Mouse (Mus musculus) MEL (cell line): ENCODE data around the gene Scpep1. TPM values are rescaled to one million over a fixed set of nuclear protein-coding genes. Genes with fewer than 3 reads are reported as not detected.

Experiments
- DNase-seq: peaks from one replicate; pipeline ENCODE4 v3.0.0; 2011; ENCODE audit warnings: low read depth, low spot score
- H3K27ac ChIP-seq: 2 replicates; pipeline ENCODE4 v1.5.1; 2012; ENCODE audit warnings: low read depth, mild to moderate bottlenecking, control low read depth, low read length, moderate library complexity; ENCODE audit not compliant: control insufficient read depth
- H3K27me3 ChIP-seq, 2 experiments: fragments of 150-350 bp in 1 of 2; sonication (generic) in 1 of 2; 2 replicates each; pipeline ENCODE4 v1.6.1; 2012; ENCODE audit warnings: low read length in 2 of 2, mild to moderate bottlenecking in 2 of 2, improper control_type of control experiment in 1 of 2, moderate library complexity in 1 of 2; ENCODE audit not compliant: insufficient read depth in 2 of 2, control insufficient read depth in 1 of 2
- H3K36me3 ChIP-seq, 2 experiments: 2 replicates each; pipeline ENCODE4 v1.6.1; 2012 to 2014; ENCODE audit warnings: low read length in 2 of 2, improper control_type of control experiment in 1 of 2, inconsistent platforms in 1 of 2, mild to moderate bottlenecking in 1 of 2; ENCODE audit not compliant: insufficient read depth in 2 of 2, control insufficient read depth in 1 of 2
- H3K4me1 ChIP-seq, 2 experiments: fragments of 150-350 bp in 1 of 2; sonication (generic) in 1 of 2; 2 replicates each; pipeline ENCODE4 v1.6.1; 2012; ENCODE audit warnings: low read length in 2 of 2, improper control_type of control experiment in 1 of 2, mild to moderate bottlenecking in 1 of 2; ENCODE audit not compliant: insufficient read depth in 2 of 2, control insufficient read depth in 1 of 2
- H3K4me3 ChIP-seq, 2 experiments: fragments of 150-350 bp in 1 of 2; sonication (generic) in 1 of 2; 2 replicates each; pipeline ENCODE4 v1.5.1; 2012; ENCODE audit warnings: low read depth in 2 of 2, low read length in 2 of 2, mild to moderate bottlenecking in 2 of 2, moderate library complexity in 2 of 2, control low read depth in 1 of 2, improper control_type of control experiment in 1 of 2; ENCODE audit not compliant: control insufficient read depth in 1 of 2, insufficient read depth in 1 of 2
- H3K79me2 ChIP-seq: 2 replicates; pipeline ENCODE4 v1.6.1; 2012; ENCODE audit warnings: mild to moderate bottlenecking, low read length, moderate library complexity; ENCODE audit not compliant: control insufficient read depth, poor library complexity, insufficient read depth
- H3K9ac ChIP-seq: 2 replicates; pipeline ENCODE4 v1.6.1; 2012; ENCODE audit warnings: low read depth, mild to moderate bottlenecking, control low read depth, low read length, moderate library complexity; ENCODE audit not compliant: control insufficient read depth, poor library complexity, severe bottlenecking
- H3K9me3 ChIP-seq: fragments of 150-350 bp; sonication (generic); replicated peaks from 2 replicates; pipeline ENCODE4 v1.6.1; 2012; ENCODE audit warnings: mild to moderate bottlenecking, low read length, improper control_type of control experiment, moderate library complexity; ENCODE audit not compliant: insufficient read depth
- BHLHE40 ChIP-seq: IDR thresholded peaks from 2 replicates; pipeline ENCODE4 v1.6.1; 2012; ENCODE audit warnings: low read depth, mild to moderate bottlenecking, inconsistent platforms, low read length, improper control_type of control experiment, borderline replicate concordance
- CHD1 ChIP-seq: IDR thresholded peaks from 2 replicates; pipeline ENCODE4 v1.6.1; 2012; ENCODE audit warnings: low read depth, mild to moderate bottlenecking, inconsistent platforms, low read length, improper control_type of control experiment
- CTCF ChIP-seq, 3 experiments: IDR thresholded peaks in 2 of 3; conservative IDR thresholded peaks in 1 of 3; 2 replicates each; pipeline ENCODE4 v1.5.1; 2011 to 2012; ENCODE audit warnings: low read length in 3 of 3, low read depth in 2 of 3, mild to moderate bottlenecking in 2 of 3, improper control_type of control experiment in 1 of 3, inconsistent platforms in 1 of 3, mixed read lengths in 1 of 3, moderate library complexity in 1 of 3; ENCODE audit not compliant: control insufficient read depth in 1 of 3, insufficient read depth in 1 of 3, poor library complexity in 1 of 3, severe bottlenecking in 1 of 3
- ELF1 ChIP-seq: IDR thresholded peaks from 2 replicates; pipeline ENCODE4 v1.6.1; 2014; ENCODE audit warnings: low read depth, mild to moderate bottlenecking, inconsistent platforms, low read length, improper control_type of control experiment, moderate library complexity
- EP300 ChIP-seq, 2 experiments: IDR thresholded peaks; 2 replicates each; pipeline ENCODE4 v1.6.1; 2011; ENCODE audit warnings: improper control_type of control experiment in 2 of 2, low read length in 2 of 2, low read depth in 1 of 2, mild to moderate bottlenecking in 1 of 2
- GABPA ChIP-seq: IDR thresholded peaks from 2 replicates; pipeline ENCODE4 v1.6.1; 2012; ENCODE audit warnings: low read depth, mild to moderate bottlenecking, inconsistent platforms, low read length, improper control_type of control experiment, moderate library complexity
- GATA1 ChIP-seq: IDR thresholded peaks from 2 replicates; pipeline ENCODE4 v1.6.1; 2011; ENCODE audit warnings: low read depth, low read length, improper control_type of control experiment
- MAX ChIP-seq: IDR thresholded peaks from 2 replicates; pipeline ENCODE4 v1.6.1; 2011; ENCODE audit warnings: low read length, improper control_type of control experiment
- MAZ ChIP-seq: IDR thresholded peaks from 2 replicates; pipeline ENCODE4 v1.6.1; 2012; ENCODE audit warnings: low read depth, mild to moderate bottlenecking, inconsistent platforms, low read length, improper control_type of control experiment
- MXI1 ChIP-seq: IDR thresholded peaks from 2 replicates; pipeline ENCODE4 v1.6.1; 2011; ENCODE audit warnings: mild to moderate bottlenecking, low read depth, low read length, improper control_type of control experiment
- NRF1 ChIP-seq: IDR thresholded peaks from 2 replicates; pipeline ENCODE4 v1.6.1; 2014; ENCODE audit warnings: low read depth, mild to moderate bottlenecking, inconsistent platforms, low read length, improper control_type of control experiment, moderate library complexity; ENCODE audit not compliant: poor library complexity, insufficient read depth, severe bottlenecking
- POLR2AphosphoS5 ChIP-seq: IDR thresholded peaks from 2 replicates; pipeline ENCODE4 v1.6.1; 2012; ENCODE audit warnings: low read depth, borderline replicate concordance, mild to moderate bottlenecking, inconsistent platforms, low read length, moderate library complexity, mixed read lengths
- RAD21 ChIP-seq: IDR thresholded peaks from 2 replicates; pipeline ENCODE4 v1.6.1; 2011; ENCODE audit warnings: mild to moderate bottlenecking, low read depth, low read length, improper control_type of control experiment
- RCOR1 ChIP-seq: IDR thresholded peaks from 2 replicates; pipeline ENCODE4 v1.6.1; 2012; ENCODE audit warnings: low read depth, mild to moderate bottlenecking, inconsistent platforms, low read length, improper control_type of control experiment
- SIN3A ChIP-seq: IDR thresholded peaks from 2 replicates; pipeline ENCODE4 v1.6.1; 2012; ENCODE audit warnings: low read length, improper control_type of control experiment, inconsistent platforms
- TAL1 ChIP-seq: IDR thresholded peaks from 2 replicates; pipeline ENCODE4 v1.6.1; 2012; ENCODE audit warnings: mild to moderate bottlenecking, inconsistent platforms, low read length, moderate library complexity, mixed read lengths
- TBP ChIP-seq: IDR thresholded peaks from 2 replicates; pipeline ENCODE4 v1.8.0; 2011; ENCODE audit warnings: low read depth, low read length, improper control_type of control experiment
- UBTF ChIP-seq: IDR thresholded peaks from 2 replicates; pipeline ENCODE4 v1.6.1; 2012; ENCODE audit warnings: low read depth, mild to moderate bottlenecking, inconsistent platforms, low read length, improper control_type of control experiment, moderate library complexity, borderline replicate concordance; ENCODE audit not compliant: insufficient read depth
- USF1 ChIP-seq: IDR thresholded peaks from 2 replicates; pipeline ENCODE4 v1.6.1; 2014; ENCODE audit warnings: low read depth, mild to moderate bottlenecking, inconsistent platforms, low read length, improper control_type of control experiment, moderate library complexity
- ZNF384 ChIP-seq: IDR thresholded peaks from 2 replicates; pipeline ENCODE4 v1.6.1; 2012; ENCODE audit warnings: low read depth, mild to moderate bottlenecking, inconsistent platforms, low read length, improper control_type of control experiment
- polyA plus RNA-seq, 2 experiments: library from polyadenylated mRNA; stranded (reverse) in 1 of 2; unstranded in 1 of 2; fragments of >175 nt in 1 of 2; fragments of >200 nt in 1 of 2; gene quantifications; 2 replicates each; pipeline versions ENCODE4 v1.2.1 to v1.2.4; 2012; ENCODE audit warnings: low replicate concordance in 2 of 2, low read depth in 1 of 2; ENCODE audit not compliant: insufficient read length in 2 of 2, insufficient read depth in 1 of 2, missing spikeins in 1 of 2
- total RNA-seq: library from RNA; depleted of rRNA; stranded (reverse); fragments of 300-350 nt; gene quantifications from 2 replicates; pipeline ENCODE4 v1.2.3, GENCODE M21; 2012

The Scpep1 gene
- total and polyA plus RNA-seq, 3 experiments = 7.9 to 15.6 TPM; not detected in 1

GRCm38 (mm10) chr11:88950640-88951250 is 4.5 kb downstream of the Scpep1 start:
- no peak for TF ChIP-seq MXI1
- TF ChIP-seq TAL1 = no peak
- TF ChIP-seq RCOR1 = 0 out of 2 replicates have a peak, but pooled peaks have one; percentile 8
- TF ChIP-seq BHLHE40 = no peak
- no peak for TF ChIP-seq ZNF384
- Histone ChIP-seq H3K27me3 (no peaks in the 10 kb centered on the region), H3K9ac (peak overlapping the region; percentile 63), H3K79me2 (no peaks in the 10 kb centered on the region), H3K9me3 (no peaks in the 10 kb centered on the region), H3K27ac (peak overlapping the region; percentile 14), H3K4me3 (peak overlapping the region; percentile 43 to 59), H3K4me1 (peaks cover 9 to 15% of the 10 kb centered on the region in 2 experiments; a peak in 3 of 4 replicates), H3K36me3 (peaks cover 0 to 16% of the 10 kb centered on the region in 2 experiments; a peak in 3 of 4 replicates)
- no peak for DNase-seq

DNA sequence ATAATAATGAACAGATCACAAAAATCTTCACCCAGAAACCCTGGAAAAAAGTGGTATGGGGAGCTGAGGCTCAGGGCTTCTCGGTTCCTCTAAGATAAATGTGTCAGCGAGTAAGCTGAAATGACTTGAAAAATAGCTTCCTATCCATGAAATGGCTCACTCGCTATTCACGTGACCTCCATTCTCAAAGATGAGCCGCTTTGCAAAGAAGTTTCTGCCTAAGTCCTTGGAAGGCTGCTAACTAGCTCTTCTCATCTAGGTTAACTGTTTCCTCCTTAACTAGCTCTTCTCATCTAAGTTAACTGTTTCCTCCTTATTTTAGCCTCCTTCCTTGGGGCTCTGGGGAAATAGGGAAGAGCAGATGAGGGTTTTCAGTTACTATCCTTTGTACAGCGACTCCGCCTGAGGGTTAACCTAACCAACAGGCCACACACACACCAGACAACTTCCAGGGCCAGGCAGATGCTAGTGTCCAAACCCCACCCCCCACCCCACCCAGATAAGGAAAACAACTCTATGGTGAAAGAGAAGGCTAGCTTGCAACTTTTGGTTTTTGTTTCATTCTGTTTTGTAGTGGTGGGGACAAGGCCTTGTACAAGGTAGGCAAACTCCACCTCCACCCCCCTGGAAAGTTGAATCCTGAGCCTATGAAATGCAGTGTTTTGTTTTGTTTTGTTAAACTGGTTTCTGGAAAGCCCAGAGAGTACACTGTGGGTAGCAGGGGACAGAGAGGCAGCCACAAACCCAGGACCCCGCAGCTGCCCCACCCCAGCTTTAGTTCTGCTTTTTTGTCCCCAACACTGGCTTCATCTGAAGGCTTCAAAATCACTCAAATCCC is 5.2 kb downstream of the Scpep1 start:
- DNase-seq = peak; percentile 79
- Histone ChIP-seq H3K4me1 (peaks cover 6 to 15% of the 10 kb centered on the region in 2 experiments; a peak in 3 of 4 replicates), H3K36me3 (peaks cover 0 to 13% of the 10 kb centered on the region in 2 experiments; a peak in 2 of 4 replicates), H3K9ac (peak overlapping the region; percentile 63), H3K27me3 (no peaks in the 10 kb centered on the region), H3K4me3 (peak overlapping the region; percentile 43 to 59), H3K79me2 (no peaks in the 10 kb centered on the region), H3K9me3 (no peaks in the 10 kb centered on the region), H3K27ac (peak overlapping the region; percentile 72)
- TF ChIP-seq GATA1 (peak; percentile 33; the same call in 1 of the 2 replicates), BHLHE40 (peak; percentile 44; the same call in 1 of the 2 replicates), POLR2AphosphoS5 (no peak), ELF1 (0 out of 2 replicates have a peak, but pooled peaks have one; percentile 11), SIN3A (peak; percentile 17; the same call in 1 of the 2 replicates), CTCF (IDR thresholded peaks at IDR 0.05 in 2 of 3, conservative IDR thresholded peaks at IDR 0.05 in 1 of 3; ENCODE audit: control insufficient read depth in 1 of 3, insufficient read depth in 1 of 3, low read depth in 2 of 3, low read length in 3 of 3, poor library complexity in 1 of 3, severe bottlenecking in 1 of 3) (no peak), EP300 (IDR thresholded peaks at IDR 0.05; ENCODE audit: low read depth in 1 of 2, low read length in 2 of 2) (no peak), ZNF384 (no peak), TBP (0 out of 2 replicates have a peak, but pooled peaks have one; percentile 32), MAX (no peak), USF1 (0 out of 2 replicates have a peak, but pooled peaks have one; percentile 32), MAZ (peak; percentile 56; the same call in 1 of the 2 replicates), UBTF (no peak), GABPA (no peak), NRF1 (no peak), CHD1 (no peak), RAD21 (no peak)
